15 mouse cellular contexts compared by ENCODE assay signal in the genomic region with DNA sequence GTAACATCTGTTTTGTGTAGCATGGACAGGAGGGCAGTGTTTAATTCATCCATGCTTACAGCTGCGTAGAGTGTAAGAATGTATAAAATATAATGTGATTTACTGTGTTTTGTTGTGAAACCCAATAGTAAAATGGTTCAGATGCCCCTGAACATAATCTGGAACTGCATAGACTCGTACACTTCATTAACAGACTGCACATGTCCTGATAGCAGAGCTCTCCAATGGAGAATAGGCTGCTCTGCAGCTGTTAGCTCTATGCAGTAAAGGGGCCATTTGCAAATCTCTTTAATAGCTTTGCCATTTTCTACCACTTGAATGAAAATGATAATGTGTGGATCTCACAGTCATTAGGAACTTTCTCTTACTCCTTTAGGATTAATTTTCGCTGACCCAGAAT.
DNase-seq lines count a peak whose midpoint lies in the region; ATAC-seq lines count a peak whose summit lies in the region.
"Had no signal": no experiment of that assay in that cellular context is flagged by ENCODE, and none has a peak within 500 bp of the region (broad histone marks: within the 10 kb centered on the region; RNA-seq: fewer than 3 reads in every experiment).

No protein-coding gene starts in this region.

- DNase-seq in kidney, adult 8-10 months = no peak
- DNase-seq in neural tube, embryonic 11.5 days (ENCODE audit: low spot score) = peak; percentile 15
- DNase-seq in neural tube, embryonic 10.5 days (ENCODE audit: extremely low spot score, low spot score) = no peak
- DNase-seq in forelimb bud, embryonic 11.5 days (ENCODE audit: low read depth, low spot score) = peak; percentile 14
- no peak for DNase-seq in layer of hippocampus, postnatal 36 days
- DNase-seq: cerebellum, adult 9-10 months; left cerebral cortex, postnatal 4 days had no signal

- ATAC-seq in kidney, embryonic 14.5 days (ENCODE audit: low FRiP score, low TSS enrichment) = peak; percentile 93
- ATAC-seq in neural tube, embryonic 11.5 days (ENCODE audit: insufficient read depth, low FRiP score, low TSS enrichment) = peak; percentile 85
- ATAC-seq in neural tube, embryonic 15.5 days (ENCODE audit: low FRiP score) = peak; percentile 81; the same call in 1 of the 2 replicates
- ATAC-seq in erythroblast, adult 5-6 weeks (replicated peaks; ENCODE audit: low FRiP score, poor library complexity, severe bottlenecking) = no peak
- ATAC-seq: CD4-positive, CD25-positive, alpha-beta regulatory T cell, adult 4 months; inflammation-experienced regulatory T-cells, adult 6 months; midbrain, embryonic 15.5 days had no signal

- H3K4me1 ChIP-seq in kidney, embryonic 14.5 days (ENCODE audit: control insufficient read depth, insufficient read depth, low read length) = no peaks in the 10 kb centered on the region
- no peaks in the 10 kb centered on the region for H3K4me1 ChIP-seq in neural tube, embryonic 11.5 days (ENCODE audit: control insufficient read depth, insufficient read depth, low read length)
- no peaks in the 10 kb centered on the region for H3K4me1 ChIP-seq in neural tube, embryonic 15.5 days
- H3K4me1 ChIP-seq: midbrain, embryonic 15.5 days had no signal

- H3K4me2 ChIP-seq in kidney, embryonic 14.5 days (replicated peaks; ENCODE audit: low read depth, low read length) = no peak overlapping the region
- no peak overlapping the region for H3K4me2 ChIP-seq in neural tube, embryonic 11.5 days (ENCODE audit: low read depth)
- no peak overlapping the region for H3K4me2 ChIP-seq in neural tube, embryonic 15.5 days
- H3K4me2 ChIP-seq: midbrain, embryonic 15.5 days had no signal

- no peaks in the 10 kb centered on the region for H3K36me3 ChIP-seq in kidney, embryonic 14.5 days (ENCODE audit: control insufficient read depth, insufficient read depth, low read length)
- H3K36me3 ChIP-seq in neural tube, embryonic 11.5 days (ENCODE audit: control insufficient read depth, insufficient read depth, low read length) = no peaks in the 10 kb centered on the region
- H3K36me3 ChIP-seq in neural tube, embryonic 15.5 days = no peaks in the 10 kb centered on the region
- H3K36me3 ChIP-seq: midbrain, embryonic 15.5 days had no signal

- H3K9ac ChIP-seq in kidney, embryonic 14.5 days (ENCODE audit: low read depth, low read length) = no peak overlapping the region
- H3K9ac ChIP-seq in neural tube, embryonic 11.5 days (ENCODE audit: low read length) = no peak overlapping the region
- no peak overlapping the region for H3K9ac ChIP-seq in neural tube, embryonic 15.5 days (replicated peaks)
- H3K9ac ChIP-seq: liver, embryonic 14.5 days; midbrain, embryonic 15.5 days had no signal

- H3K9me3 ChIP-seq in kidney, embryonic 14.5 days (ENCODE audit: control insufficient read depth, low read length) = no peaks in the 10 kb centered on the region
- H3K9me3 ChIP-seq in neural tube, embryonic 11.5 days (ENCODE audit: control insufficient read depth, low read length) = no peaks in the 10 kb centered on the region
- no peaks in the 10 kb centered on the region for H3K9me3 ChIP-seq in neural tube, embryonic 15.5 days (replicated peaks)
- H3K9me3 ChIP-seq: midbrain, embryonic 15.5 days had no signal

- H3K4me3 ChIP-seq in kidney, embryonic 14.5 days (ENCODE audit: low read length) = no peak overlapping the region
- H3K4me3 ChIP-seq in neural tube, embryonic 11.5 days (ENCODE audit: low read depth, low read length) = no peak overlapping the region
- H3K4me3 ChIP-seq in neural tube, embryonic 15.5 days (replicated peaks) = no peak overlapping the region
- H3K4me3 ChIP-seq: midbrain, embryonic 15.5 days had no signal

- H3K27me3 ChIP-seq in kidney, embryonic 14.5 days (ENCODE audit: control insufficient read depth, insufficient read depth, low read length) = peaks cover 8% of the 10 kb centered on the region; the same call in 1 of the 2 replicates
- no peaks in the 10 kb centered on the region for H3K27me3 ChIP-seq in neural tube, embryonic 11.5 days (ENCODE audit: control insufficient read depth, insufficient read depth, low read length)
- 0 out of 2 replicates have a peak, but pooled peaks cover 9% of the 10 kb centered on the region for H3K27me3 ChIP-seq in neural tube, embryonic 15.5 days (replicated peaks)
- H3K27me3 ChIP-seq: midbrain, embryonic 15.5 days had no signal

- H3K27ac ChIP-seq in kidney, embryonic 14.5 days (ENCODE audit: low read depth, low read length) = no peak overlapping the region
- no peak overlapping the region for H3K27ac ChIP-seq in neural tube, embryonic 11.5 days (ENCODE audit: low read depth, low read length)
- no peak overlapping the region for H3K27ac ChIP-seq in neural tube, embryonic 15.5 days (replicated peaks)
- H3K27ac ChIP-seq: liver, embryonic 14.5 days; macrophage; midbrain, embryonic 15.5 days had no signal

- WGBS in kidney, embryonic 14.5 days = 22% methylated on average over 3 of the region's 3 CpGs
- 32% methylated on average over 3 of the region's 3 CpGs for WGBS in neural tube, embryonic 11.5 days
- 21% methylated on average over 3 of the region's 3 CpGs for WGBS in neural tube, embryonic 15.5 days

Comparison
In these comparisons a context has a peak if more than half of its experiments do, and no peak if none do; other contexts are left out.
1. DNase-seq: peak in neural tube, embryonic 11.5 days (single experiment) and forelimb bud, embryonic 11.5 days (single experiment); none in kidney, adult 8-10 months (0 of 2), neural tube, embryonic 10.5 days (single experiment) and layer of hippocampus, postnatal 36 days (0 of 2).